Mouse (Mus musculus) kidney, adult 2 months (tissue): ENCODE data around the gene Atpif1. TPM values are rescaled to one million over a fixed set of nuclear protein-coding genes. Genes with fewer than 3 reads are reported as not detected.
A peak's percentile ranks its signal among the peaks of the same experiment; 100 is the strongest.

ENCODE experiments used
- DNase-seq: peaks from one replicate; pipeline ENCODE4 v3.0.0; 2021
- H3K27ac ChIP-seq: fragments of 200-500 bp; 2 replicates; pipeline ENCODE4 v1.5.1; 2012; ENCODE audit warnings: low read depth, low read length, control low read depth, inconsistent platforms; ENCODE audit not compliant: insufficient read depth
- H3K27me3 ChIP-seq: fragments of 200-500 bp; replicated peaks from 2 replicates; pipeline ENCODE4 v1.6.1; 2012; ENCODE audit warnings: mild to moderate bottlenecking, moderate library complexity, low read length, inconsistent platforms; ENCODE audit not compliant: control insufficient read depth, insufficient read depth
- H3K36me3 ChIP-seq: fragments of 200-500 bp; 2 replicates; pipeline ENCODE4 v1.6.1; 2012; ENCODE audit warnings: mild to moderate bottlenecking, moderate library complexity, low read length, inconsistent platforms; ENCODE audit not compliant: control insufficient read depth, insufficient read depth
- H3K4me1 ChIP-seq: fragments of 200-500 bp; 2 replicates; pipeline ENCODE4 v1.6.1; 2011; ENCODE audit warnings: low read length; ENCODE audit not compliant: control insufficient read depth, insufficient read depth
- H3K4me3 ChIP-seq: fragments of 200-500 bp; 2 replicates; pipeline ENCODE4 v1.5.1; 2011; ENCODE audit warnings: mild to moderate bottlenecking, low read depth, low read length, control low read depth; ENCODE audit not compliant: insufficient read depth
- CTCF ChIP-seq: fragments of 200-500 bp; conservative IDR thresholded peaks from 2 replicates; pipeline ENCODE4 v1.5.1; 2011; ENCODE audit warnings: low read depth, mild to moderate bottlenecking, control low read depth, low read length, moderate library complexity, mixed read lengths; ENCODE audit not compliant: insufficient read depth, insufficient read length
- POLR2A ChIP-seq: fragments of 200-500 bp; IDR thresholded peaks from one replicate; pipeline ENCODE4 v1.6.1; 2011; ENCODE audit warnings: low read depth, low read length, control low read depth
- WGBS: fragments of 180-500 bp; shearing (Covaris S2); methylation state at CpG from one replicate; pipeline ENCODE4 v1.1.7; 2018; 5-methylcytosine and 5-hydroxymethylcytosine counted together
- polyA plus RNA-seq: library from polyadenylated mRNA; depleted of rRNA; stranded (reverse); fragments of >200 nt; gene quantifications from 2 replicates; pipeline ENCODE4 v1.2.3, GENCODE M21; 2012; rRNA removed

Atpif1 gene
- 346 and 485 TPM in 2 replicates for polyA plus RNA-seq

GRCm38 (mm10) chr4:132532981-132533916 is at the start of gene Atpif1:
TSS of gene Atpif1 (minus strand) at chr4:132533659.
- under 1% methylated on average over 63 of the region's 63 CpGs for WGBS
- peak; percentile 95 for DNase-seq
- TF ChIP-seq CTCF (no peak), POLR2A (peak; percentile 74)
- peak within 1 kb of the TSS; percentile 88 for H3K27ac ChIP-seq
- no peaks in the 10 kb centered on the region; the same call in none of the 2 replicates for H3K36me3 ChIP-seq
- peaks cover 13% of the 10 kb centered on the region; the same call in 1 of the 2 replicates for H3K4me1 ChIP-seq
- no peaks in the 10 kb centered on the region for H3K27me3 ChIP-seq
- peak within 1 kb of the TSS; percentile 85 for H3K4me3 ChIP-seq

GRCm38 (mm10) chr4:132574809-132575347 is 41.4 kb upstream of the Atpif1 start:
- H3K27me3 ChIP-seq: no peaks in the 10 kb centered on the region
- no peak overlapping the region for H3K27ac ChIP-seq
- TF ChIP-seq CTCF (no peak), POLR2A (no peak)
- 96% methylated on average over 1 of the region's 1 CpGs for WGBS
- H3K4me3 ChIP-seq: no peak overlapping the region
- no peaks in the 10 kb centered on the region for H3K4me1 ChIP-seq
- H3K36me3 ChIP-seq: no peaks in the 10 kb centered on the region
- DNase-seq: no peak

GRCm38 (mm10) chr4:132573327-132573726 is 39.9 kb upstream of the Atpif1 start:
- no peaks in the 10 kb centered on the region for H3K27me3 ChIP-seq
- H3K4me3 ChIP-seq: no peak overlapping the region
- TF ChIP-seq POLR2A: no peak
- no peak for TF ChIP-seq CTCF
- DNase-seq: peak; percentile 26
- H3K36me3 ChIP-seq: no peaks in the 10 kb centered on the region
- 52% methylated on average over 11 of the region's 11 CpGs for WGBS
- no peak overlapping the region for H3K27ac ChIP-seq
- H3K4me1 ChIP-seq: no peaks in the 10 kb centered on the region

GRCm38 (mm10) chr4:132571190-132571589 is 37.7 kb upstream of the Atpif1 start:
- no peaks in the 10 kb centered on the region for H3K4me1 ChIP-seq
- no peak for DNase-seq
- H3K36me3 ChIP-seq: no peaks in the 10 kb centered on the region
- no peak for TF ChIP-seq POLR2A
- no peak for TF ChIP-seq CTCF
- 73% methylated on average over 9 of the region's 9 CpGs for WGBS
- H3K27me3 ChIP-seq: no peaks in the 10 kb centered on the region
- H3K27ac ChIP-seq: no peak overlapping the region
- H3K4me3 ChIP-seq: no peak overlapping the region

- H3K36me3 ChIP-seq: no peaks in the 10 kb centered on the region
- no peaks in the 10 kb centered on the region for H3K27me3 ChIP-seq
- DNase-seq: no peak
- TF ChIP-seq CTCF: 0 out of 2 replicates have a peak, but pooled peaks have one; percentile 7
- no peak for TF ChIP-seq POLR2A
- WGBS: 94% methylated on average over 5 of the region's 5 CpGs
- H3K4me1 ChIP-seq: no peaks in the 10 kb centered on the region
- H3K27ac ChIP-seq: no peak overlapping the region
- H3K4me3 ChIP-seq: no peak overlapping the region
These were observed 35.7 kb upstream of the Atpif1 start for GRCm38 (mm10) chr4:132569115-132569514.

- H3K27ac ChIP-seq: no peak overlapping the region
- H3K4me1 ChIP-seq: no peaks in the 10 kb centered on the region
- WGBS: 55% methylated on average over 9 of the region's 9 CpGs
- TF ChIP-seq POLR2A (no peak), CTCF (no peak)
- peak; percentile 14 for DNase-seq
- no peaks in the 10 kb centered on the region for H3K36me3 ChIP-seq
- H3K27me3 ChIP-seq: no peaks in the 10 kb centered on the region
- H3K4me3 ChIP-seq: no peak overlapping the region
These were observed 33.9 kb upstream of the Atpif1 start for GRCm38 (mm10) chr4:132567361-132567779.

- WGBS: 70% methylated on average over 12 of the region's 12 CpGs
These were observed 31.8 kb upstream of the Atpif1 start for GRCm38 (mm10) chr4:132565089-132565747.

More at GRCm38 (mm10) chr4:132565089-132565747, 31.8 kb upstream of the Atpif1 start:
- no peak overlapping the region for H3K4me3 ChIP-seq
- no peaks in the 10 kb centered on the region for H3K27me3 ChIP-seq
- TF ChIP-seq POLR2A: no peak
- no peak for TF ChIP-seq CTCF
- H3K4me1 ChIP-seq: no peaks in the 10 kb centered on the region
- H3K36me3 ChIP-seq: no peaks in the 10 kb centered on the region
- H3K27ac ChIP-seq: no peak overlapping the region
- no peak for DNase-seq
